Mouse (Mus musculus) intestine, embryonic 16.5 days (tissue): Measurements from ENCODE around the gene Pigl. TPM values are rescaled to one million over a fixed set of nuclear protein-coding genes. Genes with fewer than 3 reads are reported as not detected.
"Not testable (repeated sequence)": the region's sequence is repeated elsewhere in the genome, so short reads cannot be mapped to it uniquely, and the experiment has no call there.

Source experiments
- ATAC-seq: fragments of 200-750 bp; cut with Nextera tagmentation; 2 replicates; pipeline ENCODE4 v1.8.0; 2017; ENCODE audit warnings: moderate TSS enrichment, moderate library complexity
- H3K27ac ChIP-seq: fragments of 300-500 bp; sonication (generic); 2 replicates; pipeline ENCODE4 v1.5.1; 2014; ENCODE audit warnings: mild to moderate bottlenecking, low read length
- H3K27me3 ChIP-seq: fragments of 300-500 bp; sonication (generic); replicated peaks from 2 replicates; pipeline ENCODE4 v1.6.1; 2014; ENCODE audit warnings: low read length, control low read depth, mixed read lengths; ENCODE audit not compliant: control insufficient read depth, insufficient read depth
- H3K36me3 ChIP-seq: fragments of 300-500 bp; sonication (generic); 2 replicates; pipeline ENCODE4 v1.6.1; 2014; ENCODE audit warnings: low read length, control low read depth; ENCODE audit not compliant: control insufficient read depth, insufficient read depth
- H3K4me1 ChIP-seq: fragments of 300-500 bp; sonication (generic); 2 replicates; pipeline ENCODE4 v1.6.1; 2014; ENCODE audit warnings: low read length, control low read depth, mixed read lengths; ENCODE audit not compliant: control insufficient read depth, insufficient read depth
- H3K4me2 ChIP-seq: fragments of 300-500 bp; sonication (generic); 2 replicates; pipeline ENCODE4 v1.6.1; 2014; ENCODE audit warnings: low read depth, low read length, control low read depth
- H3K4me3 ChIP-seq: fragments of 300-500 bp; sonication (generic); 2 replicates; pipeline ENCODE4 v1.5.1; 2014; ENCODE audit warnings: mild to moderate bottlenecking, low read length
- H3K9ac ChIP-seq: fragments of 300-500 bp; sonication (generic); 2 replicates; pipeline ENCODE4 v1.6.1; 2014; ENCODE audit warnings: low read depth, low read length
- H3K9me3 ChIP-seq: fragments of 300-500 bp; sonication (generic); 2 replicates; pipeline ENCODE4 v1.6.1; 2016; ENCODE audit warnings: low read length, control low read depth; ENCODE audit not compliant: control insufficient read depth
- WGBS: fragments of 180-500 bp; shearing (Covaris S2); extraction: QIAGEN DNeasy Blood & Tissue Kit; methylation state at CpG from one replicate; pipeline ENCODE4 v1.1.7; 2014; 5-methylcytosine and 5-hydroxymethylcytosine counted together
- polyA plus RNA-seq: library from polyadenylated mRNA; unstranded; fragments of >200 nt; fragmentation: Nextera tagmentation; extraction: Ambion mirVana; gene quantifications from 2 replicates; pipeline ENCODE4 v1.2.1, GENCODE M21; 2015

Pigl gene
- polyA plus RNA-seq, 1 experiment from 2014 or later = 11.8 TPM

DNA sequence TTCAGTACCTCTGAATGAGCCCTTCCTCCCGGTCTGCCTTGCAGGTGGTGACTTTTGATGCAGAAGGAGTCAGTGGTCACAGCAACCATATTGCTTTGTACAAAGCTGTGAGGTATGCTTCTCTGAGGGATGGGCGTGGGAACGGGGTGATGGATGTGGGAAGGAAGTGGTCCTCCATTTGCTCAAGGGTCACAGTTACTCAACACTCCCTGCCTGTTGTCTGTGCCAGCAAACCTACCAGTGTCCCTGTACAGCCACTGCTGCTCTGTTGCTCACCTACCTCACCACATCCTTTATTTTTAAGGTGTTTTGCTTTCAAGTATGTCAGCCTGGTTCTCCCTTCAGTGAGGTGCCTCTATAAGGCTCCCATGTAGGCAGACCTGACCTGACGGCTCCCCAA lies 49.4 kb downstream of the Pigl start:
- Histone ChIP-seq H3K27me3 (no peaks in the 10 kb centered on the region), H3K9ac (no peak overlapping the region), H3K9me3 (no peaks in the 10 kb centered on the region), H3K36me3 (no peaks in the 10 kb centered on the region), H3K4me1 (no peaks in the 10 kb centered on the region), H3K4me2 (no peak overlapping the region), H3K27ac (no peak overlapping the region), H3K4me3 (no peak overlapping the region)
- ATAC-seq = no peak
- 80% methylated on average over 4 of the region's 4 CpGs for WGBS

DNA sequence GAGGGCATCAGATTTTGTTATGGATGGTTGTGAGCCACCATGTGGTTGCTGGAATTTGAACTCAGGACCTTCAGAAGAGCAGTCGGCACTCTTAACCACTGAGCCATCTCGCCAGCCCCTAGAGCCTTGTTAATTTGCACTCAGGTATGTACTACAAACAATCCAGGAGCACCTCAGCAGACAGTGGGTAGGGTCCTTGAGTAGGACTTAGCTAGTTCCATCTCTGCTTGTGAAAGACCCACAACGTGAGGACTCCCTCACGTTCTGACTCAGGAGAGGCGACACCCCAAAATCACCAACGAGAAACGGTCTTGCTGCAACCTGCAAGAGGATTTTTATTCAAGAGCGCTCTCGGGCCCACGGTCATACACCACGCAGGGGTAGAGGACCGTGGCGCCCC lies 50.1 kb downstream of the Pigl start:
- H3K4me3 ChIP-seq, H3K27me3 ChIP-seq, H3K27ac ChIP-seq, ATAC-seq, H3K9me3 ChIP-seq, H3K4me2 ChIP-seq, H3K9ac ChIP-seq, H3K36me3 ChIP-seq, H3K4me1 ChIP-seq: not testable (repeated sequence)
- 98% methylated on average over 13 of the region's 13 CpGs for WGBS

DNA sequence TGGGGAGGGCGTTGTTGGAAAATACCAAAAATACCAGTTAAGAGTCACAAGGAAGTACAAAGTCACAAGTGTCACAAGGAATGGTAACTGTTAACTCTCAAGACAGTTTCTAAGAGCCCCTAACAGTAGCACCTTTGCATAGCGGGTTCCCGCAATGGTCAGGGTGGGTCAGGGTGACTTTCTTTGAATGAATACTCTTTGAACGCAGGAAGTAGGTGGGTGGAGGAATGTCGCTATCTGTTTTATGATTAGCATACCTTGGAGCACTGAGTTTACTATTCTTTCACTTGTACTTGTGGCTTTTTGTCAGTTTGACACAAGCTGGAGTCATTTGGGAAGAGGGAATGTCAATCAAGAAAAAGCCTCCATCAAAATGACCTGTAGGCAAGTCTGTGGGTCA lies 50.6 kb downstream of the Pigl start:
- H3K27me3 ChIP-seq, H3K9ac ChIP-seq, H3K4me2 ChIP-seq, ATAC-seq, H3K4me1 ChIP-seq, H3K36me3 ChIP-seq, H3K9me3 ChIP-seq, H3K4me3 ChIP-seq, H3K27ac ChIP-seq: not testable (repeated sequence)
- 94% methylated on average over 5 of the region's 5 CpGs for WGBS

DNA sequence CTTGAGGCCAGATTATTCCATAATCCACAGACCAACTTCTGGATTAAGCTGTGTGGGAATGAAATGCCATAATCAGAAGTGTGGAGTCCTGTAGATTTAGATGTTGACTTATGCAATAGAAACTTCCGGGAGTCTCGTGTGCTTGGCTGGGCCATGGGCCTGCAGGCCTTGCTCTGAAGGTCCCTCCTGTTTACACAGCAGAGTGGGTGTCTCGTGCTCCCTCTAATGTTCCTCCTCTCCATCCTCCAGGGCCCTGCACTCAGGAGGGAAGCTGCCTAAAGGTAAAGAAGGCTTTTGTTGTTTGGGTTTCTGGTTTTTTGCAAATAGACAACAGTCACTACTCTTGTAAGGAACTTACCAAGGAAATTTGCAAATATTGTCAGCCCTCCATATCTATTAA lies 51.3 kb downstream of the Pigl start:
- no peak overlapping the region for H3K4me3 ChIP-seq
- H3K36me3 ChIP-seq = no peaks in the 10 kb centered on the region
- no peak for ATAC-seq
- no peak overlapping the region for H3K27ac ChIP-seq
- 48% methylated on average over 3 of the region's 3 CpGs for WGBS
- H3K9me3 ChIP-seq = no peaks in the 10 kb centered on the region
- H3K4me1 ChIP-seq = no peaks in the 10 kb centered on the region
- no peak overlapping the region for H3K4me2 ChIP-seq
- no peaks in the 10 kb centered on the region for H3K27me3 ChIP-seq
- H3K9ac ChIP-seq = no peak overlapping the region

DNA sequence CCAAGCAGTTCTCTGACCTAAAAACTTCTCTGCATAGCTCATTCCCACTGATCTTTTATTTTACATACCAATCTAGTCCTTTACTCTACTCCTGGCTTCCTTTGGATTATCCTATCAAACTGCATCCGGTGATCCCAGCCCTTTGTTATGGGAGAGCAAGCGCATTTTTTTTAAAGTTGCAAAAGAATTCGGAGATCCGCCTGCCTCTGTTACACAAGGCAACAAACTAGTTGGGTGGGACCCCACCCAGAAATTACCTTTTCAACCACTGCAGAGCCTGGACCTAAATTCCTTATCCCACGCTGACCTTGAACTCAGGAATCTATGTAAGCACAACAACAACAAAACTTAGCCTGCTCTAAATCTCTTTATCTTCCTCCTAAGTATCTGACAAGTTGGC lies 52.7 kb downstream of the Pigl start:
- no peaks in the 10 kb centered on the region for H3K4me1 ChIP-seq
- no peaks in the 10 kb centered on the region for H3K27me3 ChIP-seq
- no peak overlapping the region for H3K4me2 ChIP-seq
- 91% methylated on average over 5 of the region's 5 CpGs for WGBS
- H3K36me3 ChIP-seq = no peaks in the 10 kb centered on the region
- no peaks in the 10 kb centered on the region for H3K9me3 ChIP-seq
- no peak for ATAC-seq
- no peak overlapping the region for H3K4me3 ChIP-seq
- no peak overlapping the region for H3K9ac ChIP-seq
- no peak overlapping the region for H3K27ac ChIP-seq

DNA sequence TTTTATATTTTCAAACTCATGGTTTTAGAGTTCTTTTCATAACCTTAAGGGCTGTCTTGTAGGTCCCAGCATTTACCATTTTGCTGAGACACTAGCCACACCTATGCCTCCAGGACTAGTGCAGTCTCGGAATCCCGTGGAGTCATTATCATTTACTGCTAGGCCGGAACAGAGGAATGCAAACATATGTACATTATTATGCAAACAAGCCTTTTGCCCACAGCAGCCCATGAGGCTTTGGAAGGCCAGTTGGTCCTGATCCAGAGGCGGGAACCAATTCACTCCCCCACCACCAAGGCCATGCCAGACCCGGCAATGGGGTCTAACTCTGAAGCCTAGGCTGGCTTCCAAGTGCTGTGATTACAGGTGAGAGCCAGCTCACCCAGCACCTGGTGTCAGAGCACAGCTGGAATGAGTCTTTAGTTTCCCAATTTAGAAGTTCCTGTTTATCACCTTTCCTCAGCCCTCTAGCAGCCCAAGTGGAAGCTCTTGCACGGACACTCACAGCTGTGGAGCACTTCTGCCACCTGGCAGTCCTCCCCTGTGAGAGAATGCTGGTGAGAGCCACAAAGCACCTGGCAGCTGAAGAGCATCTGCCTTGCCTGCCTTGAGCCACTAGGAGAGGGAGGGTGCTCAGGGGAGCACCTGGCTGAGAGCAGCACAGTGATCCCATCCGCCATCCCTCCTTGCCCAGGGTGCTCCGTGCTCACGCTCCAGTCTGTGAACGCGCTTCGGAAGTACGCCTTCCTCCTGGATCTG lies 53.4 kb downstream of the Pigl start:
- H3K4me3 ChIP-seq = no peak overlapping the region
- ATAC-seq = peak; percentile 46; the same call in 1 of the 2 replicates
- no peaks in the 10 kb centered on the region for H3K9me3 ChIP-seq
- H3K27ac ChIP-seq = no peak overlapping the region
- H3K36me3 ChIP-seq = no peaks in the 10 kb centered on the region
- no peaks in the 10 kb centered on the region for H3K4me1 ChIP-seq
- H3K27me3 ChIP-seq = no peaks in the 10 kb centered on the region
- WGBS = 75% methylated on average over 13 of the region's 13 CpGs
- H3K9ac ChIP-seq = no peak overlapping the region
- no peak overlapping the region for H3K4me2 ChIP-seq

DNA sequence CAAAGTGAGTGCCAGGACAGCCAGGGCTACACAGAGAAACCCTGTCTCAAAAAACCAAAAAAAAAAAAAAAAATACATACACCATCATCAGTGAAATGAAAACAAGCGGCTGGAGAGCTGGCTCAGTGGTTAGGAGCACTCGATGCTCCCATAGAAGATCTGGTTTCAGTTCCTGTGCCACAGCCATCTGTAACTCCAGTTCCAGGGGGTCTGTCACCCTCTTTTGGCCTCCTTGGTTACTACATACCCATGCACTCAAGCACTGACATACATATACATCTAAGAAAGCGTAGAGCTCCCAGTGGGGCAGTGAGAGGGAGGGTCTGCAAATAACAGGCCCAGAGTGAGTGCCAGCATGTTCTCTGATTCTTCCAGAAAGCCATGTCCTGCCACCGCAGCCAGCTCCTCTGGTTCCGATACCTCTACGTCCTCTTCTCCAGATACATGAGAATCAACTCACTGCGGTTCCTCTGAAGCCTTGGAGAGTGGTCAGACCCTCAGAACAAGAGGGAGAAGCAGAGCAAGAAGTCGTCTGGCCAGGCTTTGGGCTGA lies 54.3 kb downstream of the Pigl start:
- 87% methylated on average over 8 of the region's 8 CpGs for WGBS
- Histone ChIP-seq H3K9ac (no peak overlapping the region), H3K4me3 (no peak overlapping the region), H3K4me1 (no peaks in the 10 kb centered on the region), H3K27ac (no peak overlapping the region), H3K4me2 (no peak overlapping the region), H3K36me3 (no peaks in the 10 kb centered on the region), H3K9me3 (no peaks in the 10 kb centered on the region), H3K27me3 (no peaks in the 10 kb centered on the region)
- ATAC-seq = no peak

DNA sequence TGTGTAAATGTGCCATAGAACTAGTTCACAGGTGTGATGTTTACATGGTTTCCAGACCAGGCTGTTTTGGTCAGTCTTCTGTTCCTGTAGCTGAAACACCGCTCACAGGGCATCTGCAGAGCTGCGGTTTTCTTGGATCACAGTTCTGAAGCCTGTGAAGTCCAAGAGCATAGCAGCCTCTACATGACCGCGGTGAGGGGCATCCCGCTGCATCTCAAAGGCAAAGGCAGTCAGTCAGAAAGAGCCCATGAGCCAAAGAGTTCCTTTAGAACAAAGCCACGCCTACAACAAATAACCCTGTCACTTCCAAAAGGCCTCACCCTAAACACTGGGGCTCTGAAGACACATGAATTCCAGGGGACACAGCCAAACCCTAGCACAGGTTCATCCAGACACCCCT lies 55.1 kb downstream of the Pigl start:
- 77% methylated on average over 6 of the region's 6 CpGs for WGBS
- H3K27ac ChIP-seq = no peak overlapping the region
- no peaks in the 10 kb centered on the region for H3K9me3 ChIP-seq
- no peaks in the 10 kb centered on the region for H3K36me3 ChIP-seq
- no peak for ATAC-seq
- no peak overlapping the region for H3K9ac ChIP-seq
- H3K4me1 ChIP-seq = no peaks in the 10 kb centered on the region
- H3K4me2 ChIP-seq = no peak overlapping the region
- no peaks in the 10 kb centered on the region for H3K27me3 ChIP-seq
- no peak overlapping the region for H3K4me3 ChIP-seq

DNA sequence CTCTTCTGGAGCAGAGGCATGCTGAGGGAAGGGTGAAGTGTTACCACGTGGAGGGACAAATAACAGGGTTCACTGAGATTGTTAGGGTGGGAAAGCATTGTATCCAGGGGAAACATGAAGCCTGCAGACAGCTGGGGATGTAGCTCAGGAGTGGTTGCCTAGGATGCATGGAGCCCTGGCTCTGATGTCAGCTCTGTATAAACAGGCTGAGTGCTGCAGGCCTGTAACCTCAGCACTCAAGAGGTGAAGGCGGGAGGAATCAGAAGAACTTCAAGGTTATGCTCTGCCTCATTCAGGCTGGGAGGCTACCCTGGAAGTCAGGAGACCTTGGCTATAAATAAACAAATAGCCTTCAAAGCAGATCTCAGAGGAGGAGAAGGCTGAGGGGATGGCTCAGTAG lies 60.7 kb downstream of the Pigl start:
- Histone ChIP-seq H3K4me3 (no peak overlapping the region), H3K36me3 (no peaks in the 10 kb centered on the region), H3K9me3 (no peaks in the 10 kb centered on the region), H3K9ac (no peak overlapping the region), H3K4me2 (no peak overlapping the region), H3K27me3 (no peaks in the 10 kb centered on the region), H3K27ac (no peak overlapping the region), H3K4me1 (no peaks in the 10 kb centered on the region)
- ATAC-seq = no peak
- WGBS = 30% methylated on average over 2 of the region's 2 CpGs

DNA sequence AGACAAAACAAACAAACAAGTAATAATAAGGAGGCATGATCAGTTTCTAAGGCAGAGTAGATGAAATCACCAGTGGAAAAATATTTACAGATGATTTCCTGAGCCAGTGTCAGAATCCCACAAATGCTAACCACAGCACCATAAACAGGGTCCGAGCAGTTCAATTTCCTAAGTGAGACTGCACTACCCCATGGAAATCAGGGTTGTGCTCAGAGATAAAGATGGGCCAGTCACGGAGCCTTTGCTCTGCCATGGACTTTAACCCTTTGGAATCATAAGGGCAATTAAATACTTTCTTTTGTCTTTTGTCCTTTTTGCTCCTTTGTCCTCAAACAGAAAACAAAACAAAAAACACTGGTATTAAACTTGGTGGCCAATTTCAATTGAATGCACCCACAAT lies 64.0 kb downstream of the Pigl start:
- 0 out of 2 replicates have a peak overlapping the region, but pooled peaks have one; percentile 15 for H3K27ac ChIP-seq
- H3K4me1 ChIP-seq = no peaks in the 10 kb centered on the region
- H3K9me3 ChIP-seq = no peaks in the 10 kb centered on the region
- no peak overlapping the region for H3K4me2 ChIP-seq
- H3K36me3 ChIP-seq = no peaks in the 10 kb centered on the region
- peak; percentile 73; the same call in 1 of the 2 replicates for ATAC-seq
- no peak overlapping the region for H3K4me3 ChIP-seq
- 36% methylated on average over 2 of the region's 2 CpGs for WGBS
- H3K9ac ChIP-seq = no peak overlapping the region
- H3K27me3 ChIP-seq = no peaks in the 10 kb centered on the region
